Mouse (Mus musculus): ENCODE results near the gene Rslcan18. TPM values are rescaled to one million over a fixed set of nuclear protein-coding genes. Genes with fewer than 3 reads are reported as not detected.
"Not testable (repeated sequence)": the region's sequence is repeated elsewhere in the genome, so short reads cannot be mapped to it uniquely, and the experiment has no call there.

Rslcan18 gene
- polyA plus RNA-seq (2015; fragmentation: Nextera tagmentation; extraction: Ambion mirVana), result 0.14 and 0.20 TPM in 2 replicates

DNA sequence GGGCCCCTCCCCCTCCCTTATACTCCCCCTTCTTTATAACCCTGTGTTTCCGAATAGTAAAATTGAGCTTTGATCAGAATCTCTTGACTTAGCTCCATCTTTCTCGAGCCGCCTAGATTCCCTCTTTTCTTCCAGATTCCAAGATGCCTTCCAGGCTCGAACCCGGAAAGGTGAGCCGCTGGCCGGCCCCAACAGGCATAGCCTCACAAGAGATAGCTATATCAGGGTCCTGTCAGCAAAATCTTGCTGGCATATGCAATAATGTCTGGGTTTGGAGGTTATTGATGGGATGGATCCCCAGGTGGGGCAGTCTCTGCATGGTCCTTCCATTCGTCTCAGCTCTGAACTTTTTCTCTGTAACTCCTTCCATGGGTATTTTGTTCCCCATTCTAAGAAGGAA lies at the start of gene Rslcan18:
Gene Rslcan18 (minus strand): TSS at position 101 of the 400 bp plus-strand sequence.
- H3K27me3 ChIP-seq; H3K9me3 ChIP-seq (replicated peaks); H3K27ac ChIP-seq (replicated peaks); H3K4me2 ChIP-seq; ATAC-seq (ENCODE audit: insufficient read depth); H3K36me3 ChIP-seq (replicated peaks); H3K4me1 ChIP-seq (replicated peaks); H3K4me3 ChIP-seq (replicated peaks); H3K9ac ChIP-seq: not testable (repeated sequence)
- WGBS (ENCODE audit: insufficient replicate concordance), result 78% methylated on average over 8 of the region's 8 CpGs

- peak overlapping the region; percentile 60 for H3K4me3 ChIP-seq (replicated peaks)
- 0 out of 2 replicates have a peak, but pooled peaks cover 3% of the 10 kb centered on the region for H3K4me1 ChIP-seq (replicated peaks)
- H3K4me2 ChIP-seq, result peak overlapping the region; percentile 64
- H3K9ac ChIP-seq, result peak overlapping the region; percentile 40
- peak; percentile 86 for ATAC-seq (ENCODE audit: insufficient read depth)
- no peaks in the 10 kb centered on the region for H3K36me3 ChIP-seq (replicated peaks)
- H3K9me3 ChIP-seq (replicated peaks), result no peaks in the 10 kb centered on the region
- WGBS (ENCODE audit: insufficient replicate concordance), result 2% methylated on average over 18 of the region's 18 CpGs
- no peaks in the 10 kb centered on the region for H3K27me3 ChIP-seq
- 0 out of 2 replicates have a peak overlapping the region, but pooled peaks have one; percentile 3 for H3K27ac ChIP-seq (replicated peaks)
These were observed 12.1 kb upstream of the Rslcan18 start for GRCm38 (mm10) chr13:67128038-67128721.

GRCm38 (mm10) chr13:67127507-67127906 lies 11.4 kb upstream of the Rslcan18 start:
- 67% methylated on average over 10 of the region's 10 CpGs for WGBS (ENCODE audit: insufficient replicate concordance)

DNA sequence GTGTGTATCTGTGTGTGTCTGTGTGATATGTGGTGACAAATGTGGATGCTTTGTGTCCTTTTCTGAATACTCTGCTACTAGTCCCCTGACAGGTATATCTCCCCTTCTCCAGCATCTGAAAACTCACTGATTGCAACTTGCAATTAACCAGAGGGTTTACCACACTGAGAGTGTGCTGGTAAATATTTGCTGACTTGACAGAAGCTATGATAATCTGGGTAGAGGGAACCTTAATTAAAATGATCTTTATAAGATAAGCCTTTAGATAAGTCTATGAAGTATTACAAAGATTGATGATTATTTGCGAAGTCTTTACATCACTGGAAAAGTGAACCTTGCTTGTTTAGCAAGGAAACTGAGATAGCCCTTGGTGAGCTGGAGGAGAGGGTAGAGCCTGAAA lies 8.4 kb upstream of the Rslcan18 start:
- no peak overlapping the region for H3K9ac ChIP-seq
- no peaks in the 10 kb centered on the region for H3K36me3 ChIP-seq (replicated peaks)
- H3K27me3 ChIP-seq, result no peaks in the 10 kb centered on the region
- ATAC-seq (ENCODE audit: insufficient read depth), result no peak
- H3K9me3 ChIP-seq (replicated peaks), result no peaks in the 10 kb centered on the region
- 0 out of 2 replicates have a peak, but pooled peaks cover 3% of the 10 kb centered on the region for H3K4me1 ChIP-seq (replicated peaks)
- WGBS (ENCODE audit: insufficient replicate concordance), result 73% methylated on average over 1 of the region's 1 CpGs
- H3K27ac ChIP-seq (replicated peaks), result no peak overlapping the region
- no peak overlapping the region for H3K4me3 ChIP-seq (replicated peaks)
- H3K4me2 ChIP-seq, result no peak overlapping the region

More at GRCm38 (mm10) chr13:67127507-67127906, 11.4 kb upstream of the Rslcan18 start:
- not testable (repeated sequence) for H3K27me3 ChIP-seq; H3K4me3 ChIP-seq (replicated peaks); H3K4me1 ChIP-seq (replicated peaks); ATAC-seq (ENCODE audit: insufficient read depth); H3K27ac ChIP-seq (replicated peaks); H3K9ac ChIP-seq; H3K9me3 ChIP-seq (replicated peaks); H3K36me3 ChIP-seq (replicated peaks)
- peak overlapping the region; percentile 64; the same call in 1 of the 2 replicates for H3K4me2 ChIP-seq

DNA sequence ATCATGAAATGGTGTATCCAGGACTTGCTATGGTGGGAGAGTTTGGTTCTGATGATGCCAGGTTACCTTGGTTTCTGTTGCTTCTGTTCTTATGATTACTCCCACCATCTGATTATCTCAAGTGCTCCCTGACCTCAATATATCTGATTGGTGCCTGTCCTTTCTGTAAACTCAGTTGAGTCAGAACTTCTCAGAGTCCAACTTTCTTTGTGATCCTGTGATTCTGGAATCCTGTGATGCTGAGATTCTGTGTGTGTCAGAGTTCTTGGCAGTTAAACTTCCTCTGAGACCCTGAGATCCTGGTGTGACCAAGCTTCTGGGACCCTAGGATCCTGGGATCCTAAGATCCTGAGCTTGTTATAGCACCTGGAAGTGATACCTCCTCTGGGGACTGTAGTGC lies 5.3 kb upstream of the Rslcan18 start, which contains the start of gene Zfp759:
Gene Zfp759 (plus strand): TSS at position 301 of the 400 bp plus-strand sequence.
- H3K9ac ChIP-seq; ATAC-seq (ENCODE audit: insufficient read depth); H3K9me3 ChIP-seq (replicated peaks); H3K4me1 ChIP-seq (replicated peaks); H3K27ac ChIP-seq (replicated peaks); H3K4me3 ChIP-seq (replicated peaks); H3K4me2 ChIP-seq; H3K27me3 ChIP-seq; H3K36me3 ChIP-seq (replicated peaks): not testable (repeated sequence)

- no peak overlapping the region for H3K9ac ChIP-seq
- H3K9me3 ChIP-seq (replicated peaks), result no peaks in the 10 kb centered on the region
- WGBS (ENCODE audit: insufficient replicate concordance), result 79% methylated on average over 2 of the region's 2 CpGs
- H3K36me3 ChIP-seq (replicated peaks), result no peaks in the 10 kb centered on the region
- H3K4me2 ChIP-seq, result no peak overlapping the region
- no peak overlapping the region for H3K27ac ChIP-seq (replicated peaks)
- ATAC-seq (ENCODE audit: insufficient read depth), result no peak
- no peaks in the 10 kb centered on the region for H3K27me3 ChIP-seq
- no peak overlapping the region for H3K4me3 ChIP-seq (replicated peaks)
- H3K4me1 ChIP-seq (replicated peaks), result peaks cover 4% of the 10 kb centered on the region; the same call in 1 of the 2 replicates
These were observed 2.8 kb downstream of the Rslcan18 start for GRCm38 (mm10) chr13:67113287-67113686.

DNA sequence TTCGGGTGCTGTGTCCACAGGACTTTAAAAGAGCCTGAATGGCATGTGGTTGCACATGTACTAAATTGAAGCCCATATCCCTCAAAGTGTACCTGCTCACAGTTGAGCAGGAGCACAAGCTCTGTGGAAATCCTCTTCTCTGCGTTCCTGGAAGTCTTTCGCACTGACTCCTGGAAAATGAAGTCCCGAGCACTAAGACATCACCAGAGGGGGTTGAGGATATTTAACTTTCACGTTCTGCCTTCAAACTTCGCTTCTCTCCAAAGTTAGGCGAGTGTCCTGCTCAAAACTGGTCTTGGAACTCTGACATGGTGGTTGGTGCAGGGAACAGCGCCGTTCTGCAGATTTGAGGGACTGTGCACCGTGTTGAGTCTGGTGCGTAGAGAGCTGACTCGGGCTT lies 4.0 kb downstream of the Rslcan18 start:
- Histone ChIP-seq H3K9me3 (replicated peaks) (no peaks in the 10 kb centered on the region), H3K4me3 (replicated peaks) (no peak overlapping the region), H3K4me2 (no peak overlapping the region), H3K36me3 (replicated peaks) (no peaks in the 10 kb centered on the region), H3K4me1 (replicated peaks) (peaks cover 11% of the 10 kb centered on the region), H3K27ac (replicated peaks) (no peak overlapping the region), H3K27me3 (no peaks in the 10 kb centered on the region), H3K9ac (no peak overlapping the region)
- 69% methylated on average over 12 of the region's 12 CpGs for WGBS (ENCODE audit: insufficient replicate concordance)
- ATAC-seq (ENCODE audit: insufficient read depth), result no peak

- H3K9me3 ChIP-seq (replicated peaks), result no peaks in the 10 kb centered on the region
- peak overlapping the region; percentile 71 for H3K4me3 ChIP-seq (replicated peaks)
- no peaks in the 10 kb centered on the region for H3K27me3 ChIP-seq
- H3K27ac ChIP-seq (replicated peaks), result 0 out of 2 replicates have a peak overlapping the region, but pooled peaks have one; percentile 20
- H3K4me1 ChIP-seq (replicated peaks), result peaks cover 17% of the 10 kb centered on the region
- H3K36me3 ChIP-seq (replicated peaks), result peaks cover 11% of the 10 kb centered on the region
- ATAC-seq (ENCODE audit: insufficient read depth), result peak; percentile 41
- H3K9ac ChIP-seq, result 0 out of 2 replicates have a peak overlapping the region, but pooled peaks have one; percentile 18
- peak overlapping the region; percentile 74 for H3K4me2 ChIP-seq
- 5% methylated on average over 9 of the region's 9 CpGs for WGBS (ENCODE audit: insufficient replicate concordance)
These were observed 7.2 kb downstream of the Rslcan18 start for GRCm38 (mm10) chr13:67108821-67109206.

DNA sequence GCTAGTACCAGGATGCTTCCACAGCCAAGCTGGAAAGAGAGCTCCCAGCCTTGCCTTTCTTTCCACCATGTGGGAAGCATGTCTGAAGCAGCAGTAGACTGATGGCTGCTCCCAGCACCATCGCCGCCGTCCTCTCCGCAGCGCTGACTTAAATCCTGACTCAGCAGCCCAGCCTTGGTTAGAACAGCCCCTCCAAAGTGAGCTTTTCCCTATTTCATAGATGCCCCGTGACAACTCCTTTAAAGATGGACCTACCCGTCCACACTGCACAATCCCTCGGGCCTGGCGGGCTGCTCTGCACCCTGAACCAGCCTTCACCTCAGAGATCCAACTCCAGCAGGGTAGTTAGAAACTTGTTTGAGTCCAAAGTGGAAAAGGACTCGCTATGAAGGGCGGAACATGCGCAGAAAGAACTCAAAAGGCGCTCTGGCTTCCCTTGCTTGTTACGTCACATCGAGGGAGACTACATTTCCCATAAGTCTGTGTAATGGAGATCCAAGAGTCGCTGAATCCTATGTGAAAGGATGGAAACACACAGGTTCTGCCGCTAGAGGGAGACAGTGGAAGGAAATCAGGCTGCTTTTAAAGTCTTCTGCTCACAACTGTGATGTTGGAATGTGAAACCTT lies 7.8 kb downstream of the Rslcan18 start, which contains the start of gene Gm28557:
Gene Gm28557 (minus strand): TSS at position 411 of the 627 bp plus-strand sequence.
- Histone ChIP-seq H3K27me3 (no peaks in the 10 kb centered on the region), H3K9me3 (replicated peaks) (no peaks in the 10 kb centered on the region), H3K9ac (peak within 1 kb of the TSS; percentile 73), H3K36me3 (replicated peaks) (peaks cover 11% of the 10 kb centered on the region), H3K27ac (replicated peaks) (peak within 1 kb of the TSS; percentile 88), H3K4me2 (peak within 1 kb of the TSS; percentile 74), H3K4me3 (replicated peaks) (peak within 1 kb of the TSS; percentile 71), H3K4me1 (replicated peaks) (peaks cover 17% of the 10 kb centered on the region)
- under 1% methylated on average over 17 of the region's 17 CpGs for WGBS (ENCODE audit: insufficient replicate concordance)
- ATAC-seq (ENCODE audit: insufficient read depth), result peak; percentile 96

GRCm38 (mm10) chr13:67107681-67108080 lies 8.4 kb downstream of the Rslcan18 start:
- peak overlapping the region; percentile 88 for H3K27ac ChIP-seq (replicated peaks)
- peak overlapping the region; percentile 73 for H3K9ac ChIP-seq
- no peaks in the 10 kb centered on the region for H3K9me3 ChIP-seq (replicated peaks)
- ATAC-seq (ENCODE audit: insufficient read depth), result peak; percentile 3; the same call in 1 of the 2 replicates
- H3K4me3 ChIP-seq (replicated peaks), result peak overlapping the region; percentile 71
- H3K4me1 ChIP-seq (replicated peaks), result peaks cover 17% of the 10 kb centered on the region
- peaks cover 11% of the 10 kb centered on the region for H3K36me3 ChIP-seq (replicated peaks)
- WGBS (ENCODE audit: insufficient replicate concordance), result 47% methylated on average over 9 of the region's 9 CpGs
- H3K4me2 ChIP-seq, result peak overlapping the region; percentile 74
- H3K27me3 ChIP-seq, result no peaks in the 10 kb centered on the region

DNA sequence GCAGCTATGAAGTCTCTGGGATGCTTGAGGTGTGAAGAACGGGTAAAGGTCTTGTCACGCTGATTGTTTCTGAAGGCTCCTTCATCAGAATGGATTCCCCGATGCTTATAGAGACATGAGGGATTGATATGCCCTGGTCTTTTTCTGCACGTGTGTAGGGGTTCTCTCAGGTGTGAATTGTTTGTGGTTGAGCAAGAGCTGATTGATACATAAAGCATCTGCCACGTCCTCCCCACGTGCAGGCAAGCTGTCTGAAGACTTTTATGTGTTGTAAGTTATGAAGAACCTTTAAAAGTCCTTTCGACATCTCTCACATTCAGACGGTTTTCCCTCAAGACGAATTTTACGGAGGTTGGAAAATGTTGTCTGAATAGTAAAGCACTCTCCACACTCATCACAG lies 18.2 kb downstream of the Rslcan18 start, which contains the start of gene Zfp708:
Gene Zfp708 (minus strand): TSS at position 101 of the 400 bp plus-strand sequence.
- Histone ChIP-seq H3K4me3 (replicated peaks) (no peak within 1 kb of the TSS), H3K36me3 (replicated peaks) (peaks cover 17% of the 10 kb centered on the region), H3K9me3 (replicated peaks) (no peaks in the 10 kb centered on the region), H3K9ac (no peak within 1 kb of the TSS), H3K4me2 (no peak within 1 kb of the TSS), H3K4me1 (replicated peaks) (no peaks in the 10 kb centered on the region), H3K27me3 (no peaks in the 10 kb centered on the region), H3K27ac (replicated peaks) (no peak within 1 kb of the TSS)
- no peak for ATAC-seq (ENCODE audit: insufficient read depth)
- 77% methylated on average over 10 of the region's 10 CpGs for WGBS (ENCODE audit: insufficient replicate concordance)
